Mouse (Mus musculus): Measurements from ENCODE around the gene Atg9b. TPM values are rescaled to one million over a fixed set of nuclear protein-coding genes. Genes with fewer than 3 reads are reported as not detected.

Atg9b gene
- polyA plus RNA-seq, 1 experiment from 2014 or later = 0.89 TPM

DNA sequence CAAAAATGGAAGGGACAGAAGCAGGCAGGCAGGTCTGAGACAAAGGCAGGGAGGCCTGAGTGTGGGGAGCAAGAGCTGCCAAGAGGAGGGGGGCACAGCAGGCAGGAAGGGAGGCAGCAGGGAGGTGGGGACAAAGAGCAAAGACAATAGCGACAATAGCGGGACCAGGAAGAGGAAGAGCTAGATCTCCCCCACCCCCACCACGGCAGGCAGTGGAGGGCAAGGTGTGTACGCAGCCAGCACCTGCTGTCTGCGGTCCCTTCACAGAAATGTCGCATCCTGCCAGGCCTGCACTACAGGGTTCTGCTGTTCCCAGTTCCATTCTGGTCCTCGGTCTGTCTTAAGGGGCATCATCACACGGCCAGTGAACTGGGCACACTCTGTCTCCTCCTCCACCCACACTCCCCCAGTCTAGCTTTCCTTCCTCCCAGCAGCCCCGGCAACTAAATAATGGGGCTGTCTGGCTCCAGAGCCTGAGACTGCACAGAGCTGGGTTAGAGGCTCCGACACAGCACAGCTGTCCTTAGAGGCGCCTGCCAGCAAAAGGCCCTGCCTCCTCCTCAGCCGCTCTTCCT, 47.4 kb downstream of the Atg9b start:
- peak overlapping the region; percentile 98 for H3K27ac ChIP-seq (ENCODE audit: low read depth, low read length)
- no peaks in the 10 kb centered on the region for H3K36me3 ChIP-seq (ENCODE audit: control insufficient read depth, insufficient read depth, low read length)
- no peaks in the 10 kb centered on the region for H3K9me3 ChIP-seq (ENCODE audit: control insufficient read depth, low read length)
- H3K4me2 ChIP-seq (ENCODE audit: low read depth) = 0 out of 2 replicates have a peak overlapping the region, but pooled peaks have one; percentile 0
- H3K9ac ChIP-seq (ENCODE audit: low read length) = peak overlapping the region; percentile 30
- DNase-seq (ENCODE audit: low spot score) = peak; percentile 56
- peaks cover 8% of the 10 kb centered on the region for H3K27me3 ChIP-seq (ENCODE audit: control insufficient read depth, insufficient read depth, low read length)
- WGBS = 7% methylated on average over 12 of the region's 12 CpGs
- ATAC-seq (ENCODE audit: insufficient read depth, low FRiP score, low TSS enrichment) = peak; percentile 56
- peaks cover 47% of the 10 kb centered on the region for H3K4me1 ChIP-seq (ENCODE audit: control insufficient read depth, insufficient read depth, low read length)
- H3K4me3 ChIP-seq (ENCODE audit: low read depth, low read length) = 0 out of 2 replicates have a peak overlapping the region, but pooled peaks have one; percentile 7

DNA sequence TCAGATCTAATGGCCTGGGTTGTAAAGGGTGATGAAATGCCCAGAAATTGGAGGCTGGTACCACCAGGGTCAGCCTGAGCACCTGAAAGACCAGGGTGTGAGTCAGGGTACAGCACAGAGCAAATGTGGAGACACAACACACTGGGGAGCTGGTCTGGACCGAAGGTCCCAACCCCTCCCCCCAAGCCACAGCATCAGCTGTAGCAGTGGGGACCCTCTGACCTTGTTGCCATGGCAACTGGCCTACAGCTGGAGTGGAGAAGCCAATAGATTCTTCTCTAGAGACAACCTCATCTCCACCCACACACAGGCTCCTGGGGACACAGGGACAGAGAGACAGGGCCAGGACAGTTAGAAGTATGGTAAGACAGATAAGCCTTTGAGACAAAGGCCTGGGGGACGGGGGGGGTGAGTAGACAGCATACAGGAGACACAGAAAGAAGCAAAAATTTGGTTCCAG, 47.9 kb downstream of the Atg9b start:
- H3K4me3 ChIP-seq (ENCODE audit: low read depth, low read length) = no peak overlapping the region
- H3K9ac ChIP-seq (ENCODE audit: low read length) = peak overlapping the region; percentile 30
- WGBS = 5% methylated on average over 2 of the region's 2 CpGs
- peak overlapping the region; percentile 98 for H3K27ac ChIP-seq (ENCODE audit: low read depth, low read length)
- peaks cover 43% of the 10 kb centered on the region for H3K4me1 ChIP-seq (ENCODE audit: control insufficient read depth, insufficient read depth, low read length)
- DNase-seq (ENCODE audit: low spot score) (peak; percentile 83), ATAC-seq (ENCODE audit: insufficient read depth, low FRiP score, low TSS enrichment) (peak; percentile 69)
- H3K36me3 ChIP-seq (ENCODE audit: control insufficient read depth, insufficient read depth, low read length) = no peaks in the 10 kb centered on the region
- H3K27me3 ChIP-seq (ENCODE audit: control insufficient read depth, insufficient read depth, low read length) = peaks cover 3% of the 10 kb centered on the region
- H3K9me3 ChIP-seq (ENCODE audit: control insufficient read depth, low read length) = no peaks in the 10 kb centered on the region
- 0 out of 2 replicates have a peak overlapping the region, but pooled peaks have one; percentile 8 for H3K4me2 ChIP-seq (ENCODE audit: low read depth)

DNA sequence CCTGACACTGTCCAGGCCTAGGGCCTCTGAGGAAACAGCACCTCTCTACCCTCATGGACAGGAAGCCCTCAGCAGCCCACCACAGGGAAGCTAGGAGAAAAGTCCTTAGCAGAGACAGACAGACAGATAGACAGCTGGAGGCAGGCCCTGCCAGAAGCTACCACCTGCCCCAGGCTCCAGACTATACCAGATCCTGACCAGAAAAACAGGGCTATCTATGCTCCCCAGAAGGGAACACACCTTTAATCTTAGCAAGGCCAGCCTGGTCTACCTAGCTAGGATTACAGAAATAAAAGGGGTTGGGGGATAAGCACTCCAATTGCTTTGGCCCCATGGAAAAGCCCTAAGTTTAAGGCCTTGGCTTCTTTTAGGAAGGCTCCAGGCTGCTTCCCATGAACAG, 48.6 kb downstream of the Atg9b start:
- Histone ChIP-seq H3K4me3 (ENCODE audit: low read depth, low read length) (no peak overlapping the region), H3K4me1 (ENCODE audit: control insufficient read depth, insufficient read depth, low read length) (peaks cover 38% of the 10 kb centered on the region), H3K36me3 (ENCODE audit: control insufficient read depth, insufficient read depth, low read length) (no peaks in the 10 kb centered on the region), H3K9ac (ENCODE audit: low read length) (no peak overlapping the region; the same call in 1 of the 2 replicates), H3K27ac (ENCODE audit: low read depth, low read length) (peak overlapping the region; percentile 98), H3K4me2 (ENCODE audit: low read depth) (no peak overlapping the region), H3K9me3 (ENCODE audit: control insufficient read depth, low read length) (no peaks in the 10 kb centered on the region), H3K27me3 (ENCODE audit: control insufficient read depth, insufficient read depth, low read length) (no peaks in the 10 kb centered on the region)
- ATAC-seq (ENCODE audit: insufficient read depth, low FRiP score, low TSS enrichment) = no peak
- no peak for DNase-seq (ENCODE audit: low spot score)

DNA sequence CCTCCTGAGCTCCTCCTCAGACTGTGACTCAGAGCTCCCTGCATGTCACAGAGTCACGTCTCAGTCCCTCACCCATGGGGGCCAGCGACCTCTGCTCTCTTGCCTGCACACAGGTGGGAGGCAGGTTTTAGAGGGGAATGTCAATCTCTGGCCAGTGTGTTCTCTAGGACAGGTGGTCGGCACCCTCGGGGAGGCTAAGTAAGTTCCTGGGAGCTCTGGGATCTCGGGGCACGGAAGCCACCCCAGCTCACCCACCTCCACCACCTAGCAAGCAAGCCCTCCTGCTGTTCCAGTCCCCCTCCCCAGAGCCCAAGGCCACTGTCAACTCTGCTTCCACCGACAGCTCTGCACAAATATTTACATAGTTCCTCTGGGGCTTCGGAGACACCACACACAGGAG, 49.0 kb downstream of the Atg9b start:
- Histone ChIP-seq H3K4me1 (ENCODE audit: control insufficient read depth, insufficient read depth, low read length) (peaks cover 36% of the 10 kb centered on the region), H3K4me2 (ENCODE audit: low read depth) (no peak overlapping the region)
- 58% methylated on average over 8 of the region's 8 CpGs for WGBS

DNA sequence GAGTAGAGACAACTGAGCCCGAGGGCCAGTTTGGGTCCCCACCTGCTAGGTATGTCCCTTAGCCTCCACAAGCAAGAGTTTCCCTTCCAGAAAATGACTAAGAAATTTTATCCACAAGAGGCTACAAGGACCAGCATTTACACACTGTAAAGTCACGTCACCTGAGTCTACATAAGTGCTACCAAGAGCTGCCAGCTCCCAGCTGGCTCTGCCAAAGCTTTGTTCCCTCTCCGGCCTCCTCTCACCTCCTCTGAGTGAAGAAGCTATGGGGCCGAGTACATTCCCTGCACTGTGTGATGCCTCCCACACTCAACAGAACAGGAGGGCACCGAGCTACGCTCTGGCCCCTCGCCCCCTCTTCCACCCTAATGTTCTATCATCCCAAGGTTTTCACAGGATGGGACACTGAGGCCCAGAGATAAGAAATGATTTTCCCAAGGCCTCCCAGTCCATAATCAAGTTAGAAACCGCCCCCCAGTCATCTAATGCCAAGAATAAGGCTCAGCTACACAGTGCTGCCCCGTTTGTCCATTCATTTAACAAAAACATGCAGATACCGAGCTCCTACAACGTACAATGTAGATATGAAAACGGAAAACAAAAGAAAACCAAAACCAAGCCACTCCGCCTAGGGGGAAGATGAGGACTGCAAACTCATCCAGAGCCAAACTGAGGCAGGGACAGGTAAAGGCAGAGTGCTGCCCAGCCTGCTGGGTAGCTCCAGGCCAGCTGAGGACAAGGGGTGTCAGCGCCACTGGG, 49.6 kb downstream of the Atg9b start:
- H3K4me3 ChIP-seq (ENCODE audit: low read depth, low read length) = no peak overlapping the region
- no peak overlapping the region for H3K9ac ChIP-seq (ENCODE audit: low read length)
- no peak overlapping the region for H3K4me2 ChIP-seq (ENCODE audit: low read depth)
- 84% methylated on average over 14 of the region's 14 CpGs for WGBS
- no peaks in the 10 kb centered on the region for H3K36me3 ChIP-seq (ENCODE audit: control insufficient read depth, insufficient read depth, low read length)
- H3K9me3 ChIP-seq (ENCODE audit: control insufficient read depth, low read length) = no peaks in the 10 kb centered on the region
- ATAC-seq (ENCODE audit: insufficient read depth, low FRiP score, low TSS enrichment) = no peak
- H3K27me3 ChIP-seq (ENCODE audit: control insufficient read depth, insufficient read depth, low read length) = no peaks in the 10 kb centered on the region
- H3K27ac ChIP-seq (ENCODE audit: low read depth, low read length) = no peak overlapping the region
- peaks cover 32% of the 10 kb centered on the region for H3K4me1 ChIP-seq (ENCODE audit: control insufficient read depth, insufficient read depth, low read length)
- no peak for DNase-seq (ENCODE audit: low spot score)

More for the DNA sequence above, 49.0 kb downstream of the Atg9b start:
- no peaks in the 10 kb centered on the region for H3K27me3 ChIP-seq (ENCODE audit: control insufficient read depth, insufficient read depth, low read length)
- no peaks in the 10 kb centered on the region for H3K36me3 ChIP-seq (ENCODE audit: control insufficient read depth, insufficient read depth, low read length)
- H3K27ac ChIP-seq (ENCODE audit: low read depth, low read length) = peak overlapping the region; percentile 98
- DNase-seq (ENCODE audit: low spot score) = no peak
- no peak overlapping the region for H3K9ac ChIP-seq (ENCODE audit: low read length)
- no peak for ATAC-seq (ENCODE audit: insufficient read depth, low FRiP score, low TSS enrichment)
- no peak overlapping the region for H3K4me3 ChIP-seq (ENCODE audit: low read depth, low read length)
- no peaks in the 10 kb centered on the region for H3K9me3 ChIP-seq (ENCODE audit: control insufficient read depth, low read length)

DNA sequence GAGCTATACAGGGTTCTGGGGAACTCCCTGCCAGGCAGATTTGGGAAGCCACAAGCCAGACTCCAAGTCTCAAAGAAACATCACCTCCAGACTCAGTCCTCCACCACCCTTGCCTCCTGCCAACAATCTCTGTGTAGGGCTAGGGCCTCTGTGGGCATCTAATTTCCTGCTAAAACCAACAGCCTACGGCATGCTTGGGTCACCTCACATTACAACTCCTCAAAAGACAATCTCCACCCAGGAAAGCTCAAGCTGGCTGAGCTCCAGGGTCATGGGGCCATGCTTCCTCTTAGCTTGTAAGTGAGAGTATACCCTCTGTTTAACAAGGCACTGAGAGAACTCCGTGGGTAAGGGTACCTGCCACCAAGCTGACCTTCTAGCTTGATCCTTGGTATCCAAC, 54.1 kb downstream of the Atg9b start:
- ATAC-seq (ENCODE audit: insufficient read depth, low FRiP score, low TSS enrichment) = no peak
- Histone ChIP-seq H3K4me1 (ENCODE audit: control insufficient read depth, insufficient read depth, low read length) (peaks cover 20% of the 10 kb centered on the region), H3K9ac (ENCODE audit: low read length) (no peak overlapping the region), H3K27me3 (ENCODE audit: control insufficient read depth, insufficient read depth, low read length) (no peaks in the 10 kb centered on the region), H3K4me2 (ENCODE audit: low read depth) (no peak overlapping the region), H3K9me3 (ENCODE audit: control insufficient read depth, low read length) (no peaks in the 10 kb centered on the region), H3K4me3 (ENCODE audit: low read depth, low read length) (no peak overlapping the region), H3K36me3 (ENCODE audit: control insufficient read depth, insufficient read depth, low read length) (no peaks in the 10 kb centered on the region), H3K27ac (ENCODE audit: low read depth, low read length) (no peak overlapping the region)
- 84% methylated on average over 2 of the region's 2 CpGs for WGBS
- DNase-seq (ENCODE audit: low spot score) = no peak

DNA sequence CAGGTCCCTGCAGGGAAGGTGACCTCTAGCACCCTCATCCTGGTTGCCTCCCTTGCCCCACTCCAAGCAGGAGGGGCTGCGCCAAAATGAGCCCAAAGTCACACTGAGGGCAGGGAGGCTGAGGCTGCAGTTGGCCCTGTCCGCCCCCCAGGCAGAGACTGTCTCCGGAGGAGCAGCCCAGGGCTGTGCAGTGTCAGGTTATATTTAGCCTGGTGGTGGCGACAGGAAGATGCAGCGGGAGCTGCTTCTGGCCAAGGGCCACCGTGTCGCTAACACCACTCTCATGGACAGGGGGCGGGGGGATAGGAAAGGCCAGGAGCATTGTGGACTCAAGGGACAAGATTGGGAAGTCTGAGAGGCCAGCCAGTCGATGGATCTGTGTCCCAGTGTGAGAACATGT, 54.6 kb downstream of the Atg9b start:
- Histone ChIP-seq H3K27ac (ENCODE audit: low read depth, low read length) (peak overlapping the region; percentile 20; the same call in 1 of the 2 replicates), H3K4me3 (ENCODE audit: low read depth, low read length) (no peak overlapping the region), H3K9me3 (ENCODE audit: control insufficient read depth, low read length) (no peaks in the 10 kb centered on the region), H3K27me3 (ENCODE audit: control insufficient read depth, insufficient read depth, low read length) (no peaks in the 10 kb centered on the region), H3K4me1 (ENCODE audit: control insufficient read depth, insufficient read depth, low read length) (peaks cover 18% of the 10 kb centered on the region), H3K36me3 (ENCODE audit: control insufficient read depth, insufficient read depth, low read length) (no peaks in the 10 kb centered on the region), H3K9ac (ENCODE audit: low read length) (no peak overlapping the region), H3K4me2 (ENCODE audit: low read depth) (no peak overlapping the region)
- DNase-seq (ENCODE audit: low spot score) (no peak), ATAC-seq (ENCODE audit: insufficient read depth, low FRiP score, low TSS enrichment) (no peak)
- 39% methylated on average over 9 of the region's 9 CpGs for WGBS

DNA sequence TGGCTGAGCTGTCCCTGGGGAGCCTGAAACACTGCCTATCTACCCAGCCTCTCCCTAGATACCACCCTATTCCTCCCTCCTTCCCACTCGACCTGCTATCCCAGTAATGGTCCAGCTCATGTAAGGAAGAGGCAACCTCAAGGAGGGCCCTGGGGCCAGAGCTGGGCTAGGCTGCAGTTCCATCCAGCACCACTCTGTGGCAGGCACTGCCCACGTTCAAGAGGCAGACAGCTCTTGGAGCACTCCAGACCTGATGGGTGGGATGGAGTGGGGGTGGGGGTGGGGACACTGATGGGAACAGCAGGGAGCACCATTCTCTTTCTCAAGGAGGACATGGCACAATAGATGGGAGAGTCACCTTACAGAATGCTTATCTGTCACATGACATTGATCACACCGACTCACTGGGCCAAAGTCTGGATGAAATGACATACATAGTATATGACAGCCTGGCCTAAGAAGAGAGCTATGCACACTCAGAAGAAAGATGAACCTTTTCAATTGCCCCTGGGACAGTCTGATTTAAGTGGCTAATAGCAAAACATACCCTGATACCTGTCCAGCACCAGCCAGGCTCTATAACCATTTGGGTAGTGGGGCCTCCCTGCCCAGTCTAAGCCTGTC, 55.9 kb downstream of the Atg9b start:
- ATAC-seq (ENCODE audit: insufficient read depth, low FRiP score, low TSS enrichment) = peak; percentile 86
- H3K27me3 ChIP-seq (ENCODE audit: control insufficient read depth, insufficient read depth, low read length) = no peaks in the 10 kb centered on the region
- no peaks in the 10 kb centered on the region for H3K36me3 ChIP-seq (ENCODE audit: control insufficient read depth, insufficient read depth, low read length)
- peaks cover 18% of the 10 kb centered on the region for H3K4me1 ChIP-seq (ENCODE audit: control insufficient read depth, insufficient read depth, low read length)
- peak; percentile 74 for DNase-seq (ENCODE audit: low spot score)
- H3K27ac ChIP-seq (ENCODE audit: low read depth, low read length) = no peak overlapping the region
- WGBS = 22% methylated on average over 3 of the region's 3 CpGs
- no peaks in the 10 kb centered on the region for H3K9me3 ChIP-seq (ENCODE audit: control insufficient read depth, low read length)
- H3K4me3 ChIP-seq (ENCODE audit: low read depth, low read length) = no peak overlapping the region
- no peak overlapping the region for H3K4me2 ChIP-seq (ENCODE audit: low read depth)
- H3K9ac ChIP-seq (ENCODE audit: low read length) = no peak overlapping the region

Measured in neural tube, embryonic 11.5 days (tissue).